Mouse (Mus musculus) neutrophil, adult 83 days (primary cell): ENCODE measurements around the gene Crnkl1. TPM values are rescaled to one million over a fixed set of nuclear protein-coding genes. Genes with fewer than 3 reads are reported as not detected.

ENCODE experiments used
- total RNA-seq, 2 experiments: library from RNA; stranded (reverse); gene quantifications; one replicate each; pipeline ENCODE4 v1.2.4; 2023

Gene Crnkl1
- total RNA-seq: 10 to 100 TPM; 43.6 to 43.8 TPM

DNA sequence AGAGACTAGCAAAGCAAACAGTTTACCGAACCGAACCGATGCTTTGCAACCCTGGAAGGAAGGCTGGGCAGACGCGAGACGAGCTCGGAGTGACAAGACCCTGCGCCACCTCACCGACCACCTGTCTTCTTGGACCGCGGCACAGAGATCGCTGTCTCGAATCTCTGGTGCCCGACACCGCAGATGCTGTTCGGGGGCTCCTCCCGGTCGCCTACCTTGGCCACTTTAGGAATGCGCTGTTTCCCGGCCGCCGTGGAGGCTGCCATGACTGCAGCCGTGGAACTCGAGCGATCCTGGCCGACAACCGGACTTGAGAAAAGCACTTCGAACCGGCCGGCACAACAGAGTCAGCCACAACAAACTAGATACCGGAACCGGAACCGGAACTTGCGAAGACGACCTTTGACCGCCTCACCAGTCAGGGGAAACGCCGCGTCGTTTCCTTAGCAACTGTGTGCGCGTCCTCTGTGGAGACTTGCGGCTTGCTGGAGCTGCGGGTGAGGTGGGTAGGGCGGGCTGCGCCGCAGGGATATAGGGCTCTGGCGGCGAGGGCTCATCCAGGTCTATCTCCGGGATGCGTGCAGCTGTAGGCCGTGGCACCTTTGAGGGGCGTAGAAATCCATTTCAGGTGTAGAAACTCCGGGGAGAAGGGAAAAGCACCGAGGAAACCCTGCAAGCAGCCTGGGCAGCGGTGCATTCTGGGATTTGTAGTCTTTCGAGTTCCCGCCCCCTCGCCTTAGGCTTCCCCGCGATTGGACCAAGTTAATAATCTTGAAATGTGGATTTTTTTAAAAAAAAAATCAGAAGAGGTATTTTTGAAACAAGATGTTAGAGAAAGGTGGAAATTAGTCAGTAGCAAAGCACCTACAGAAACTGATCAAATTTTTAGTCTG, at the start of gene Crnkl1, which contains the start of gene Cfap61:
TSS of gene Crnkl1 (minus strand) at position 676 of the 893 bp plus-strand sequence.
TSS of gene Cfap61 (plus strand) at position 446 of the 893 bp plus-strand sequence.

DNA sequence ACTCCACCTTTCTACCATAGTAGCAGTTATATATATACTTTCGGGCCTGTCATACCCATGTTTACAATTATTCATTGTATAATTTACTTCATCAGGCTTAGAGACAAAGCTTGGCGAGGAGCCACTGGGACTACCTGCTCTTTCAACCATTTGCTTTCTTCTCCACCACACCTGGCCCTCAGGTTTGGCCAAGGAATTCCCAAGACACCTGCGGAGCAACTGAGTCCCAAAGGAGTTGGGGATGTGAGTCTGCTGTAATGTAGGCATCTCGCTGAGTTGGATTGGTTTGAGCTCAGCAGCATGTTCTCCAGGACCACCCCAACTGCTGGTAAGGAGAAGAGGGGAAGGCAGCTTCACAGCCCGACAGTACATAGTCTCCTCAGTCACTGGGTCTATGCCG, 33.0 kb downstream of the Crnkl1 start, which contains the start of gene Naa20:
TSS of gene Naa20 (plus strand) at position 239 of the 400 bp plus-strand sequence.

Other genes starting within 250 kb of the Crnkl1 start
- 10 to 100 TPM; 19.1 to 20.5 TPM for gene Naa20, start 32.9 kb downstream of the Crnkl1 start, total RNA-seq
- not detected for gene Cfap61, start 230 bp downstream of the Crnkl1 start, total RNA-seq